12 mouse cellular contexts compared by ENCODE assay signal in genomic region chr4:136864751-136865470, GRCm38 (mm10). TPM values are rescaled to one million over a fixed set of nuclear protein-coding genes. Genes with fewer than 3 reads are reported as not detected.
DNase-seq lines count a peak whose midpoint lies in the region; ATAC-seq lines count a peak whose summit lies in the region.
"Had no signal": no experiment of that assay in that cellular context is flagged by ENCODE, and none has a peak within 500 bp of the region (broad histone marks: within the 10 kb centered on the region; RNA-seq: fewer than 3 reads in every experiment).

No protein-coding gene starts in this region.

- no peaks in the 10 kb centered on the region for H3K9me3 ChIP-seq in embryonic facial prominence, embryonic 12.5 days
- H3K9me3 ChIP-seq in hindbrain, embryonic 16.5 days (ENCODE audit: control insufficient read depth, low read length) = no peaks in the 10 kb centered on the region
- no peaks in the 10 kb centered on the region for H3K9me3 ChIP-seq in neural tube, embryonic 11.5 days (ENCODE audit: control insufficient read depth, low read length)
- no peaks in the 10 kb centered on the region for H3K9me3 ChIP-seq in kidney, embryonic 15.5 days (replicated peaks)

- no peak overlapping the region for H3K4me3 ChIP-seq in embryonic facial prominence, embryonic 12.5 days
- H3K4me3 ChIP-seq in hindbrain, embryonic 16.5 days (ENCODE audit: low read length) = no peak overlapping the region
- H3K4me3 ChIP-seq in neural tube, embryonic 11.5 days (ENCODE audit: low read depth, low read length) = no peak overlapping the region
- H3K4me3 ChIP-seq in kidney, embryonic 15.5 days (replicated peaks) = no peak overlapping the region

- H3K36me3 ChIP-seq in embryonic facial prominence, embryonic 12.5 days = no peaks in the 10 kb centered on the region
- no peaks in the 10 kb centered on the region for H3K36me3 ChIP-seq in hindbrain, embryonic 16.5 days (ENCODE audit: control insufficient read depth, insufficient read depth, low read length)
- H3K36me3 ChIP-seq in neural tube, embryonic 11.5 days (ENCODE audit: control insufficient read depth, insufficient read depth, low read length) = no peaks in the 10 kb centered on the region
- no peaks in the 10 kb centered on the region for H3K36me3 ChIP-seq in kidney, embryonic 15.5 days

- H3K9ac ChIP-seq in embryonic facial prominence, embryonic 12.5 days = no peak overlapping the region
- H3K9ac ChIP-seq in hindbrain, embryonic 16.5 days (ENCODE audit: low read depth, low read length) = peak overlapping the region; percentile 47
- peak overlapping the region; percentile 39 for H3K9ac ChIP-seq in neural tube, embryonic 11.5 days (ENCODE audit: low read length)
- H3K9ac ChIP-seq in kidney, embryonic 15.5 days = no peak overlapping the region

- peaks cover 3% of the 10 kb centered on the region; the same call in 1 of the 2 replicates for H3K27me3 ChIP-seq in embryonic facial prominence, embryonic 12.5 days
- no peaks in the 10 kb centered on the region for H3K27me3 ChIP-seq in hindbrain, embryonic 16.5 days (replicated peaks; ENCODE audit: control insufficient read depth, insufficient read depth, low read length)
- no peaks in the 10 kb centered on the region for H3K27me3 ChIP-seq in neural tube, embryonic 11.5 days (ENCODE audit: control insufficient read depth, insufficient read depth, low read length)
- peaks cover 33% of the 10 kb centered on the region for H3K27me3 ChIP-seq in kidney, embryonic 15.5 days

- ATAC-seq in embryonic facial prominence, embryonic 12.5 days (ENCODE audit: insufficient number of reproducible peaks, insufficient read depth, low FRiP score, low TSS enrichment) = peak; percentile 38
- ATAC-seq in hindbrain, embryonic 16.5 days = peak; percentile 38
- peak; percentile 67; the same call in 1 of the 2 replicates for ATAC-seq in neural tube, embryonic 11.5 days (ENCODE audit: insufficient read depth, low FRiP score, low TSS enrichment)
- no peak for ATAC-seq in kidney, embryonic 15.5 days (replicated peaks; ENCODE audit: low FRiP score)

- H3K4me2 ChIP-seq in embryonic facial prominence, embryonic 12.5 days (replicated peaks) = peak overlapping the region; percentile 34
- peak overlapping the region; percentile 4 for H3K4me2 ChIP-seq in hindbrain, embryonic 16.5 days (ENCODE audit: low read length)
- peak overlapping the region; percentile 15; the same call in 1 of the 2 replicates for H3K4me2 ChIP-seq in neural tube, embryonic 11.5 days (ENCODE audit: low read depth)
- no peak overlapping the region for H3K4me2 ChIP-seq in kidney, embryonic 15.5 days

- peaks cover 34% of the 10 kb centered on the region for H3K4me1 ChIP-seq in embryonic facial prominence, embryonic 12.5 days
- H3K4me1 ChIP-seq in hindbrain, embryonic 16.5 days (ENCODE audit: control insufficient read depth, insufficient read depth, low read depth, low read length) = peaks cover 22% of the 10 kb centered on the region
- peaks cover 29% of the 10 kb centered on the region for H3K4me1 ChIP-seq in neural tube, embryonic 11.5 days (ENCODE audit: control insufficient read depth, insufficient read depth, low read length)
- peaks cover 33% of the 10 kb centered on the region for H3K4me1 ChIP-seq in kidney, embryonic 15.5 days

- WGBS in embryonic facial prominence, embryonic 12.5 days = 7% methylated on average over 15 of the region's 15 CpGs
- WGBS in hindbrain, embryonic 16.5 days = 2% methylated on average over 15 of the region's 15 CpGs
- 11% methylated on average over 15 of the region's 15 CpGs for WGBS in neural tube, embryonic 11.5 days
- WGBS in kidney, embryonic 15.5 days = 7% methylated on average over 15 of the region's 15 CpGs

- peak; percentile 91 for DNase-seq in embryo, embryonic 10.5 days (ENCODE audit: low spot score)
- DNase-seq in neural tube, embryonic 11.5 days (ENCODE audit: low spot score) = peak; percentile 94
- no peak for DNase-seq in thymus, postnatal 4 days
- DNase-seq in gastrocnemius, postnatal 25 days = no peak
- DNase-seq: adrenal gland, postnatal 25 days; cerebellum, postnatal 36 days; thymus, adult 2 months had no signal

- no peak overlapping the region for H3K27ac ChIP-seq in embryonic facial prominence, embryonic 12.5 days
- H3K27ac ChIP-seq in hindbrain, embryonic 16.5 days (ENCODE audit: low read depth, low read length) = peak overlapping the region; percentile 21
- peak overlapping the region; percentile 93 for H3K27ac ChIP-seq in neural tube, embryonic 11.5 days (ENCODE audit: low read depth, low read length)
- no peak overlapping the region for H3K27ac ChIP-seq in kidney, embryonic 15.5 days
- H3K27ac ChIP-seq: kidney, postnatal 0 days; macrophage had no signal

RNA-seq across cellular contexts. Expression of gene C1qb, which starts 21.1 kb away (rescaled TPM):
- 28.2 and 29.7 TPM in 2 replicates for polyA plus RNA-seq in embryonic facial prominence, embryonic 12.5 days (2016; fragmentation: Nextera tagmentation; extraction: Ambion mirVana)
- polyA plus RNA-seq in hindbrain, embryonic 16.5 days (2015; fragmentation: Nextera tagmentation; extraction: Ambion mirVana) = 49.8 and 53.9 TPM in 2 replicates
- polyA plus RNA-seq in neural tube, embryonic 11.5 days (2014; fragmentation: Nextera tagmentation; extraction: Ambion mirVana) = 24.2 and 27.3 TPM in 2 replicates
- total RNA-seq in gastrocnemius, postnatal 25 days (2021) = 10 to 100 TPM; 13.4 to 16.5 TPM
- 42.7 and 48.4 TPM in 2 replicates for polyA plus RNA-seq in kidney, embryonic 15.5 days (2015; fragmentation: Nextera tagmentation; extraction: Ambion mirVana)

RNA-seq across cellular contexts. Expression of gene C1qc, which starts 28.0 kb away (rescaled TPM):
- polyA plus RNA-seq in embryonic facial prominence, embryonic 12.5 days (2016; fragmentation: Nextera tagmentation; extraction: Ambion mirVana) = 16.6 and 19.2 TPM in 2 replicates
- polyA plus RNA-seq in hindbrain, embryonic 16.5 days (2015; fragmentation: Nextera tagmentation; extraction: Ambion mirVana) = 25.5 and 28.8 TPM in 2 replicates
- 12.3 and 13.3 TPM in 2 replicates for polyA plus RNA-seq in neural tube, embryonic 11.5 days (2014; fragmentation: Nextera tagmentation; extraction: Ambion mirVana)
- 10 to 100 TPM; 10.9 to 13.3 TPM for total RNA-seq in gastrocnemius, postnatal 25 days (2021)
- polyA plus RNA-seq in kidney, embryonic 15.5 days (2015; fragmentation: Nextera tagmentation; extraction: Ambion mirVana) = 20.2 and 21.3 TPM in 2 replicates

RNA-seq across cellular contexts. Expression of gene Ephb2, which starts 29.1 kb away (rescaled TPM):
- polyA plus RNA-seq in embryonic facial prominence, embryonic 12.5 days (2016; fragmentation: Nextera tagmentation; extraction: Ambion mirVana) = 17.1 and 20.7 TPM in 2 replicates
- 7.8 and 10.1 TPM in 2 replicates for polyA plus RNA-seq in hindbrain, embryonic 16.5 days (2015; fragmentation: Nextera tagmentation; extraction: Ambion mirVana)
- polyA plus RNA-seq in neural tube, embryonic 11.5 days (2014; fragmentation: Nextera tagmentation; extraction: Ambion mirVana) = 20.4 and 21.0 TPM in 2 replicates
- total RNA-seq in gastrocnemius, postnatal 25 days (2021) = 1 to 10 TPM in 1 of 2 experiments, under 1 TPM in 1; 1.00 to 1.2 TPM
- polyA plus RNA-seq in kidney, embryonic 15.5 days (2015; fragmentation: Nextera tagmentation; extraction: Ambion mirVana) = 7.1 and 8.7 TPM in 2 replicates

RNA-seq across cellular contexts. Expression of gene C1qa, which starts 33.7 kb away (rescaled TPM):
- polyA plus RNA-seq in embryonic facial prominence, embryonic 12.5 days (2016; fragmentation: Nextera tagmentation; extraction: Ambion mirVana) = 16.2 and 17.3 TPM in 2 replicates
- 34.0 and 36.8 TPM in 2 replicates for polyA plus RNA-seq in hindbrain, embryonic 16.5 days (2015; fragmentation: Nextera tagmentation; extraction: Ambion mirVana)
- polyA plus RNA-seq in neural tube, embryonic 11.5 days (2014; fragmentation: Nextera tagmentation; extraction: Ambion mirVana) = 11.8 and 13.8 TPM in 2 replicates
- total RNA-seq in gastrocnemius, postnatal 25 days (2021) = 10 to 100 TPM; 11.6 to 15.5 TPM
- 19.9 and 24.3 TPM in 2 replicates for polyA plus RNA-seq in kidney, embryonic 15.5 days (2015; fragmentation: Nextera tagmentation; extraction: Ambion mirVana)

Comparison
In these comparisons a context has a peak if more than half of its experiments do, and no peak if none do; other contexts are left out.
1. DNase-seq: peak in embryo, embryonic 10.5 days (single experiment) and neural tube, embryonic 11.5 days (single experiment); none in thymus, postnatal 4 days (single experiment) and gastrocnemius, postnatal 25 days (single experiment).
2. H3K27ac ChIP-seq: peak in hindbrain, embryonic 16.5 days (single experiment) and neural tube, embryonic 11.5 days (single experiment); none in embryonic facial prominence, embryonic 12.5 days (single experiment) and kidney, embryonic 15.5 days (single experiment).
3. H3K9ac ChIP-seq: peak in hindbrain, embryonic 16.5 days (single experiment) and neural tube, embryonic 11.5 days (single experiment); none in embryonic facial prominence, embryonic 12.5 days (single experiment) and kidney, embryonic 15.5 days (single experiment).